Mouse (Mus musculus) Muller cell, postnatal 12 days (primary cell): ENCODE measurements around the gene Etfrf1.

ENCODE experiments used
- DNase-seq: peaks from one replicate; pipeline ENCODE4 v3.0.0-alpha.2; 2015; ENCODE audit errors: inconsistent ontology term

Gene Etfrf1

GRCm38 (mm10) chr6:145224246-145224645 is 13.3 kb downstream of the Etfrf1 start:
- DNase-seq, result no peak

GRCm38 (mm10) chr6:145226296-145226695 is 15.4 kb downstream of the Etfrf1 start:
- DNase-seq, result no peak

GRCm38 (mm10) chr6:145234391-145234790 is 23.5 kb downstream of the Etfrf1 start:
- DNase-seq, result no peak

GRCm38 (mm10) chr6:145235367-145235766 is 24.4 kb downstream of the Etfrf1 start:
- DNase-seq, result no peak

- no peak for DNase-seq
Observed at GRCm38 (mm10) chr6:145237148-145237547, 26.2 kb downstream of the Etfrf1 start.

- no peak for DNase-seq
Observed at GRCm38 (mm10) chr6:145240285-145240684, 29.4 kb downstream of the Etfrf1 start.

- peak; percentile 16 for DNase-seq
Observed at GRCm38 (mm10) chr6:145242521-145242920, 31.6 kb downstream of the Etfrf1 start.

- no peak for DNase-seq
Observed at GRCm38 (mm10) chr6:145246841-145247240, 35.9 kb downstream of the Etfrf1 start.

- no peak for DNase-seq
Observed at GRCm38 (mm10) chr6:145247886-145248285, 37.0 kb downstream of the Etfrf1 start.

- peak; percentile 56 for DNase-seq
Observed at GRCm38 (mm10) chr6:145249291-145250184, 38.6 kb downstream of the Etfrf1 start.

- peak; percentile 95 for DNase-seq
Observed at GRCm38 (mm10) chr6:145250185-145250791, 39.4 kb downstream of the Etfrf1 start, which contains the start of gene Kras. TSS of gene Kras (minus strand) at chr6:145250239.

GRCm38 (mm10) chr6:145250820-145251219 is 39.9 kb downstream of the Etfrf1 start:
- DNase-seq, result no peak

GRCm38 (mm10) chr6:145255952-145256700 is 45.2 kb downstream of the Etfrf1 start:
- no peak for DNase-seq

- no peak for DNase-seq
Observed at GRCm38 (mm10) chr6:145256701-145257073, 45.8 kb downstream of the Etfrf1 start.

- DNase-seq, result no peak
Observed at GRCm38 (mm10) chr6:145262314-145262713, 51.4 kb downstream of the Etfrf1 start.
